Mouse (Mus musculus) macrophage (primary cell): ENCODE results near the gene Abr. TPM values are rescaled to one million over a fixed set of nuclear protein-coding genes. Genes with fewer than 3 reads are reported as not detected.

Source experiments
- H3K27ac ChIP-seq: fragments of 350-480 bp; formaldehyde crosslinking; 2 replicates; pipeline ENCODE4 v1.9.0; 2021
- H3K36me3 ChIP-seq: fragments of 350-480 bp; formaldehyde crosslinking; 2 replicates; pipeline ENCODE4 v1.9.0; 2021; ENCODE audit errors: inconsistent target
- H3K4me3 ChIP-seq: fragments of 350-480 bp; formaldehyde crosslinking; 2 replicates; pipeline ENCODE4 v1.9.0; 2021; ENCODE audit errors: inconsistent target
- H3K79me2 ChIP-seq: fragments of 350-480 bp; formaldehyde crosslinking; 2 replicates; pipeline ENCODE4 v1.9.0; 2021; ENCODE audit errors: inconsistent target
- WGBS: methylation state at CpG from one replicate; pipeline ENCODE4 v1.1.7; 2026; ENCODE audit warnings: inconsistent platforms; ENCODE audit not compliant: missing documents; 5-methylcytosine and 5-hydroxymethylcytosine counted together
- polyA plus RNA-seq: library from polyadenylated mRNA; stranded (reverse); fragments of 250-400 nt; gene quantifications from 3 replicates; pipeline ENCODE4 v1.2.4, GENCODE M21; 2018; ENCODE audit warnings: inconsistent platforms

Gene Abr
- polyA plus RNA-seq, 1 experiment from 2014 or later: 100 TPM

- H3K27ac ChIP-seq: peak overlapping the region; percentile 74
- peaks cover 93% of the 10 kb centered on the region for H3K79me2 ChIP-seq
- H3K4me3 ChIP-seq: peak overlapping the region; percentile 52
- WGBS: 11% methylated on average over 6 of the region's 6 CpGs
- no peaks in the 10 kb centered on the region for H3K36me3 ChIP-seq
These were observed 128.3 kb downstream of the Abr start for GRCm38 (mm10) chr11:76493811-76494274.

- Histone ChIP-seq H3K27ac (peak overlapping the region; percentile 74; the same call in 1 of the 2 replicates), H3K79me2 (peaks cover 93% of the 10 kb centered on the region), H3K36me3 (no peaks in the 10 kb centered on the region), H3K4me3 (peak overlapping the region; percentile 52; the same call in 1 of the 2 replicates)
- 100% methylated on average over 2 of the region's 4 CpGs for WGBS
These were observed 128.9 kb downstream of the Abr start for GRCm38 (mm10) chr11:76493167-76493566.

GRCm38 (mm10) chr11:76491817-76492216 lies 130.3 kb downstream of the Abr start:
- no peak overlapping the region for H3K27ac ChIP-seq
- H3K4me3 ChIP-seq: no peak overlapping the region
- H3K36me3 ChIP-seq: no peaks in the 10 kb centered on the region
- peaks cover 94% of the 10 kb centered on the region for H3K79me2 ChIP-seq
- 92% methylated on average over 9 of the region's 9 CpGs for WGBS

- Histone ChIP-seq H3K79me2 (peaks cover 98% of the 10 kb centered on the region), H3K36me3 (peaks cover 16% of the 10 kb centered on the region; the same call in 1 of the 2 replicates), H3K27ac (no peak overlapping the region), H3K4me3 (no peak overlapping the region)
- 97% methylated on average over 6 of the region's 6 CpGs for WGBS
These were observed 132.7 kb downstream of the Abr start for GRCm38 (mm10) chr11:76489407-76489806.

GRCm38 (mm10) chr11:76487024-76487423 lies 135.1 kb downstream of the Abr start:
- H3K27ac ChIP-seq: no peak overlapping the region
- 87% methylated on average over 5 of the region's 5 CpGs for WGBS
- H3K79me2 ChIP-seq: peaks cover 91% of the 10 kb centered on the region
- H3K4me3 ChIP-seq: no peak overlapping the region
- H3K36me3 ChIP-seq: peaks cover 16% of the 10 kb centered on the region; the same call in 1 of the 2 replicates

GRCm38 (mm10) chr11:76484033-76484432 lies 138.1 kb downstream of the Abr start:
- 83% methylated on average over 2 of the region's 2 CpGs for WGBS
- peaks cover 16% of the 10 kb centered on the region; the same call in 1 of the 2 replicates for H3K36me3 ChIP-seq
- no peak overlapping the region for H3K4me3 ChIP-seq
- peaks cover 85% of the 10 kb centered on the region for H3K79me2 ChIP-seq
- H3K27ac ChIP-seq: peak overlapping the region; percentile 85; the same call in 1 of the 2 replicates

GRCm38 (mm10) chr11:76483171-76483727 lies 138.9 kb downstream of the Abr start:
- no peak overlapping the region for H3K4me3 ChIP-seq
- 62% methylated on average over 4 of the region's 4 CpGs for WGBS
- peak overlapping the region; percentile 85 for H3K27ac ChIP-seq
- H3K79me2 ChIP-seq: peaks cover 85% of the 10 kb centered on the region
- H3K36me3 ChIP-seq: peaks cover 21% of the 10 kb centered on the region; the same call in 1 of the 2 replicates

- 14% methylated on average over 4 of the region's 5 CpGs for WGBS
- H3K27ac ChIP-seq: peak overlapping the region; percentile 85
- H3K79me2 ChIP-seq: peaks cover 85% of the 10 kb centered on the region
- H3K4me3 ChIP-seq: no peak overlapping the region
- peaks cover 27% of the 10 kb centered on the region; the same call in 1 of the 2 replicates for H3K36me3 ChIP-seq
These were observed 139.4 kb downstream of the Abr start for GRCm38 (mm10) chr11:76482697-76483096.

- Histone ChIP-seq H3K36me3 (peaks cover 29% of the 10 kb centered on the region; the same call in 1 of the 2 replicates), H3K79me2 (peaks cover 85% of the 10 kb centered on the region), H3K4me3 (no peak overlapping the region), H3K27ac (peak overlapping the region; percentile 85)
- 0% methylated on average over 5 of the region's 5 CpGs for WGBS
These were observed 139.9 kb downstream of the Abr start for GRCm38 (mm10) chr11:76482183-76482582.

- H3K79me2 ChIP-seq: peaks cover 85% of the 10 kb centered on the region
- H3K36me3 ChIP-seq: peaks cover 23% of the 10 kb centered on the region; the same call in 1 of the 2 replicates
- H3K4me3 ChIP-seq: no peak overlapping the region; the same call in 1 of the 2 replicates
- H3K27ac ChIP-seq: peak overlapping the region; percentile 91
- WGBS: 0% methylated on average over 4 of the region's 4 CpGs
These were observed 142.4 kb downstream of the Abr start for GRCm38 (mm10) chr11:76479729-76480128.

GRCm38 (mm10) chr11:76478676-76479655 lies 143.1 kb downstream of the Abr start:
- WGBS: 37% methylated on average over 13 of the region's 13 CpGs
- Histone ChIP-seq H3K4me3 (no peak overlapping the region; the same call in 1 of the 2 replicates), H3K27ac (peak overlapping the region; percentile 91), H3K79me2 (peaks cover 85% of the 10 kb centered on the region), H3K36me3 (peaks cover 23% of the 10 kb centered on the region; the same call in 1 of the 2 replicates)

GRCm38 (mm10) chr11:76477095-76477525 lies 145.0 kb downstream of the Abr start:
- no peak overlapping the region for H3K4me3 ChIP-seq
- peaks cover 93% of the 10 kb centered on the region for H3K79me2 ChIP-seq
- peaks cover 23% of the 10 kb centered on the region; the same call in 1 of the 2 replicates for H3K36me3 ChIP-seq
- 94% methylated on average over 5 of the region's 5 CpGs for WGBS
- H3K27ac ChIP-seq: no peak overlapping the region

- 95% methylated on average over 7 of the region's 8 CpGs for WGBS
- Histone ChIP-seq H3K79me2 (peaks cover 95% of the 10 kb centered on the region), H3K36me3 (peaks cover 23% of the 10 kb centered on the region; the same call in 1 of the 2 replicates), H3K27ac (no peak overlapping the region), H3K4me3 (no peak overlapping the region)
These were observed 145.6 kb downstream of the Abr start for GRCm38 (mm10) chr11:76476376-76477094.

GRCm38 (mm10) chr11:76472617-76473016 lies 149.5 kb downstream of the Abr start:
- Histone ChIP-seq H3K36me3 (peaks cover 34% of the 10 kb centered on the region; the same call in 1 of the 2 replicates), H3K4me3 (no peak overlapping the region), H3K27ac (no peak overlapping the region), H3K79me2 (peaks cover 100% of the 10 kb centered on the region)
- WGBS: 86% methylated on average over 5 of the region's 5 CpGs
